Mouse (Mus musculus): Measurements from ENCODE around the gene Atrip. TPM values are rescaled to one million over a fixed set of nuclear protein-coding genes. Genes with fewer than 3 reads are reported as not detected.
A peak's percentile ranks its signal among the peaks of the same experiment; 100 is the strongest.

Gene Atrip
- total RNA-seq (2021): 10 to 100 TPM; 28.1 to 29.0 TPM
- long read RNA-seq, experiment 1, full-length matches to known transcripts: 34 of 57 reads
- long read RNA-seq, experiment 1, partial matches to known transcripts: 9 of 57 reads
- long read RNA-seq, experiment 1, other reads (novel, unspliced or antisense): 14 of 57 reads
- long read RNA-seq, experiment 2, full-length matches to known transcripts: 31 of 45 reads
- long read RNA-seq, experiment 2, partial matches to known transcripts: 2 of 45 reads
- long read RNA-seq, experiment 2, other reads (novel, unspliced or antisense): 12 of 45 reads

- intact Hi-C loops (cut with DNase I): no loop called here
Observed at GRCm38 (mm10) chr9:109073661-109074573, at the start of gene Atrip. TSS of gene Atrip (minus strand) at chr9:109074124.

DNA sequence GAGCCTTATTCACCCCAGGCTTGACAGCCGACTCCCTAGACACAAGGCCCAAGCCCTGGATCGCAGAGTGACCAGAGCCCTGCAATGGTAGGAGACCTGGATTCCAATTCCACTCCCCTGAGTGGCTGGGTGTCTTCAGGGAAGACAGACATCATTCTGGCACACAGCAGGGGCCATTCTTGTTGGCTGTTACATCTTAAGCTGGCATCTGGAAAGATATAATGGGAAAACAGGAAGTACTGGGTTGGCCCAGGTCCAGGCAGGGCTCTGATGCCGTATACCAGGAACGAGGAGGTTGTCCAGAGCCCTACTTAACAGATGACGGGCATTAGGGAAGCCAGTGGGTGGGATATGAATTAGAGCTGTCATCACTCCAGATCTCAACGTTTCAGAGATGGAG, 49.3 kb upstream of the Atrip start:
- no peak for DNase-seq (ENCODE audit: low spot score in 2 of 2)
- intact Hi-C loops (cut with DNase I): loop anchor here (2.0 to 5.0 kb wide), 2 partner anchors 34 to 121 kb away; no protein-coding TSS in a partner anchor

More at GRCm38 (mm10) chr9:109073661-109074573, at the start of gene Atrip:
- DNase-seq (ENCODE audit: low spot score in 2 of 2): peak; percentile 94 to 96

GRCm38 (mm10) chr9:109122553-109123085, 48.7 kb upstream of the Atrip start:
- DNase-seq (ENCODE audit: low spot score in 2 of 2): peak in 1 of 2 experiments; percentile 58
- intact Hi-C loops (cut with DNase I): loop anchor here (2.0 to 5.0 kb wide), 2 partner anchors 34 to 120 kb away; no protein-coding TSS in a partner anchor

- intact Hi-C loops (cut with DNase I): loop anchor here (5.0 kb wide), 1 partner anchor 119 kb away; no protein-coding TSS in a partner anchor
- no peak for DNase-seq (ENCODE audit: low spot score in 2 of 2)
Observed at GRCm38 (mm10) chr9:109120956-109121355, 47.0 kb upstream of the Atrip start.

DNA sequence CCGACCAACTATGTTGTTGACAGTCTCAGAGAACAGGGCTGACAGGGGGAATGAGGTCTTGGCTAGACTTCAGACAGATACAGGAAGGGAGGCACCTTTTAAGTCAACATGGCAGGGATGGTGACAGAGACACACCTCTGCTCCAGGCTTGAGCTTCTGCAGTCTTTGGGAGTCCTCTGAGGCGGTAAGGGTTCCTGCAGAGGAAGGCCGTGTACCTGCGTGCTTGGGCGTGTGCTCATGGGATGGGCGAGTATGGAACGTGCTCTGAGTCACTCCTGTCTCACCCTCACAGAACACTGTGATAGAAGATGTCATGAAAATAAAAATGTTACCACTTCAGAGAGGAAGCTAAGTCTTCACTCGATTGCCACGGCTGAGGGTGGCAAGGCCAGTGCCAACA, 45.6 kb upstream of the Atrip start:
- no peak for DNase-seq (ENCODE audit: low spot score in 2 of 2)
- intact Hi-C loops (cut with DNase I): no loop called here

- intact Hi-C loops (cut with DNase I): no loop called here
- peak in 1 of 2 experiments; percentile 2 for DNase-seq (ENCODE audit: low spot score in 2 of 2)
Observed at GRCm38 (mm10) chr9:109118106-109118505, 44.2 kb upstream of the Atrip start.

- DNase-seq (ENCODE audit: low spot score in 2 of 2): no peak
- intact Hi-C loops (cut with DNase I): no loop called here
Observed at GRCm38 (mm10) chr9:109116205-109116604, 42.3 kb upstream of the Atrip start.

GRCm38 (mm10) chr9:109114871-109115270, 40.9 kb upstream of the Atrip start:
- DNase-seq (ENCODE audit: low spot score in 2 of 2): no peak
- intact Hi-C loops (cut with DNase I): no loop called here

- no peak for DNase-seq (ENCODE audit: low spot score in 2 of 2)
- intact Hi-C loops (cut with DNase I): no loop called here
Observed at GRCm38 (mm10) chr9:109114276-109114675, 40.4 kb upstream of the Atrip start.

- DNase-seq (ENCODE audit: low spot score in 2 of 2): no peak
- intact Hi-C loops (cut with DNase I): no loop called here
Observed at GRCm38 (mm10) chr9:109113331-109113730, 39.4 kb upstream of the Atrip start.

DNA sequence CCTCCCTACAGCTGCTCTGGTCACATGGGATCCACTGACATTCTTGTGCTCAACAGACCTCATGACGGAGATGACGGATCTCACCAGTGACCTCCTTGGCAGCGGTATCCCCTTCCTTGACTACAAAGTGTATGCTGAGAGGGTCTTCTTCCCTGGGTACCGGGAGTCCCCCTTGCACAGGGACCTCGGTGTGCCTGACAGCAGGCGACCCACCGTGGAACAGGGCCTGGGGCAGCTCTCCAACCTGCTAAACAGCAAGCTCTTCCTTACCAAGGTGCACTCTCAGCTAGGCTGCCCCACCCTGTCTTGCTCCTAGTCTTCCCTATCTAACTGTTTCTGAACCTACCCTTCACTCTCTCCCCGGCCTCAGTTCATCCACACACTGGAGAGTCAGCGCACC, 37.7 kb upstream of the Atrip start:
- intact Hi-C loops (cut with DNase I): no loop called here

DNA sequence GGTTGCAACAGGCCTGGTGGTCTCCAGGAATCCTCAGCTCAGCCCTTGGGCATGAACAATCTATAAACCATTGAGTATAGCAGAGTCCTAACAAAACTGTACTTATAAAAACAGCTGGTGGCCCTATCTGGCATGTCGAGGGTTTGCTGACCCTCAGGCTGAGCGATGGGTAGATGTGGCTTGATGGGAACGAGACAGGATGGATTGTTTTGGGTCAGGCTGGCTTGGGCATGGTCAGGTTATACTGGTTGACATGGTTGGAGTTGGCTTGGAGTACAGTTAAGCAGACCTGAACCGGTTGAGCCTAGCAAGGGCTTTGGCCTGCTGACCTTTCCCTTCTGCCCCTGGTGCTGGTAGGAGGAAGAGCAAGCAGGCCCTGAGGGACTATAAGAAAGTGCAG, 37.2 kb upstream of the Atrip start:
- intact Hi-C loops (cut with DNase I): no loop called here
- no peak for DNase-seq (ENCODE audit: low spot score in 2 of 2)

More for the DNA sequence above, 37.7 kb upstream of the Atrip start:
- DNase-seq (ENCODE audit: low spot score in 2 of 2): no peak

GRCm38 (mm10) chr9:109110240-109110639, 36.3 kb upstream of the Atrip start:
- intact Hi-C loops (cut with DNase I): no loop called here
- no peak for DNase-seq (ENCODE audit: low spot score in 2 of 2)

GRCm38 (mm10) chr9:109107341-109107740, 33.4 kb upstream of the Atrip start:
- DNase-seq (ENCODE audit: low spot score in 2 of 2): no peak
- intact Hi-C loops (cut with DNase I): no loop called here

GRCm38 (mm10) chr9:109105648-109106047, 31.7 kb upstream of the Atrip start:
- intact Hi-C loops (cut with DNase I): no loop called here
- DNase-seq (ENCODE audit: low spot score in 2 of 2): no peak

- intact Hi-C loops (cut with DNase I): no loop called here
Observed at GRCm38 (mm10) chr9:109105011-109105410, 31.1 kb upstream of the Atrip start.

DNA sequence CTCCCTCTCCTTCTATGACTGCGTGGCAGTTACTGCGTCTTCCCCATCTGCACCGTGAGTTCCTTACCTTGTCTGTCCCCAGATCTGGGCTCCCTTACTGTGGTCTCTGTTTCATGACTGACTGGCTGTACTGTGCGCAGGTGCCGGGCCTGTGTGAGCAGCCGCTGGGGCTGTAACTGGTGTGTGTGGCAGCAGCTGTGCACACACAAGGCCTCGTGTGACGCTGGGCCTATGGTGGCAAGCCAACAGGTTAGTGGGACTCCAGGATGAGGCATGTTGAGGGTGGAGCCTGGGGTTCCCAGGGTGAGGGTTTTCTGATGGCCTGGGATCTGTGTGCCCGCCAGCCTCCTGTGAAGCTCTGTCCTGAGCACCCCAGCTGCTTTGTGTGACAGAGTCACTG, 30.2 kb upstream of the Atrip start:
- intact Hi-C loops (cut with DNase I): no loop called here
- no peak for DNase-seq (ENCODE audit: low spot score in 2 of 2)

More at GRCm38 (mm10) chr9:109105011-109105410, 31.1 kb upstream of the Atrip start:
- peak; percentile 44 to 51 for DNase-seq (ENCODE audit: low spot score in 2 of 2)

DNA sequence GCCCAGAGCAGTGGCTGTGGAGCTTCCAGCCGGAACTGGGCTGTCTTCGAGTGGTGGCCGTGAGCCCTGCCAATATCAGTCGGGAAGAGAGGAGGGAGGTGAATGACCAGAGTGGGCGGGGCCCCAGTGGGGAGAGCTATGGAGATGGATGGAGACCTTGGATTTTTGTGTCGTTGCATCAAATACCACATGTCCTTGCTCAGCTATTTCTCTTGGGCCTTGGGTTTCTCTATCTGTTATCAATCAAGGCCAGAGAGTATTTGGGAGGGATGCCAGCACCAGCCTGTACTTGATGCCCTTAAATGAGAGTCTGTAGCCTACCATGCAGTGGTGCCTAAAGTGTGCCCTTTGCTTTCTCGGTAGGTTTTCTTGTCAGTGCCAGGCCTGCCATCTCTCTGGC, 29.3 kb upstream of the Atrip start:
- intact Hi-C loops (cut with DNase I): no loop called here
- no peak for DNase-seq (ENCODE audit: low spot score in 2 of 2)

- intact Hi-C loops (cut with DNase I): no loop called here
- DNase-seq (ENCODE audit: low spot score in 2 of 2): no peak
Observed at GRCm38 (mm10) chr9:109102541-109102940, 28.6 kb upstream of the Atrip start.

- no peak for DNase-seq (ENCODE audit: low spot score in 2 of 2)
- intact Hi-C loops (cut with DNase I): no loop called here
Observed at GRCm38 (mm10) chr9:109101933-109102445, 28.1 kb upstream of the Atrip start.
